Mouse (Mus musculus) forebrain, embryonic 11.5 days (tissue): ENCODE data around the gene Gpx1. TPM values are rescaled to one million over a fixed set of nuclear protein-coding genes. Genes with fewer than 3 reads are reported as not detected.

Experiments
- ATAC-seq: fragments of 200-750 bp; cut with Nextera tagmentation; replicated peaks from 2 replicates; pipeline ENCODE4 v1.8.0; 2017; ENCODE audit warnings: moderate TSS enrichment; ENCODE audit not compliant: low FRiP score
- DNase-seq: peaks from one replicate; pipeline ENCODE4 v3.0.0-alpha.2; 2017; ENCODE audit warnings: low spot score
- H3K27ac ChIP-seq: fragments of 300-500 bp; sonication (generic); 2 replicates; pipeline ENCODE4 v1.5.1; 2014; ENCODE audit warnings: low read depth, low read length
- H3K27me3 ChIP-seq: fragments of 300-500 bp; sonication (generic); 2 replicates; pipeline ENCODE4 v1.6.1; 2014; ENCODE audit warnings: mild to moderate bottlenecking, low read length, mixed read lengths; ENCODE audit not compliant: control insufficient read depth, insufficient read depth
- H3K36me3 ChIP-seq: fragments of 300-500 bp; sonication (generic); 2 replicates; pipeline ENCODE4 v1.6.1; 2014; ENCODE audit warnings: mild to moderate bottlenecking, low read length, moderate library complexity, mixed read lengths; ENCODE audit not compliant: control insufficient read depth, insufficient read depth
- H3K4me1 ChIP-seq: fragments of 300-500 bp; sonication (generic); replicated peaks from 2 replicates; pipeline ENCODE4 v1.6.1; 2014; ENCODE audit warnings: low read length, mixed read lengths; ENCODE audit not compliant: control insufficient read depth, insufficient read depth
- H3K4me2 ChIP-seq: fragments of 300-500 bp; sonication (generic); 2 replicates; pipeline ENCODE4 v1.6.1; 2014; ENCODE audit warnings: low read depth, mild to moderate bottlenecking, low read length, moderate library complexity, mixed read lengths; ENCODE audit not compliant: severe bottlenecking
- H3K4me3 ChIP-seq: fragments of 300-500 bp; sonication (generic); 2 replicates; pipeline ENCODE4 v1.5.1; 2014; ENCODE audit warnings: low read depth, low read length
- H3K9ac ChIP-seq: fragments of 300-500 bp; sonication (generic); 2 replicates; pipeline ENCODE4 v1.6.1; 2014; ENCODE audit warnings: low read length
- H3K9me3 ChIP-seq: fragments of 300-500 bp; sonication (generic); 2 replicates; pipeline ENCODE4 v1.6.1; 2016; ENCODE audit warnings: low read length, mixed read lengths; ENCODE audit not compliant: control insufficient read depth
- WGBS: fragments of 180-500 bp; shearing (Covaris S2); extraction: QIAGEN DNeasy Blood & Tissue Kit; methylation state at CpG from one replicate; pipeline ENCODE4 v1.1.7; 2014; 5-methylcytosine and 5-hydroxymethylcytosine counted together
- polyA plus RNA-seq: library from polyadenylated mRNA; unstranded; fragments of >200 nt; fragmentation: Nextera tagmentation; extraction: Ambion mirVana; gene quantifications from 2 replicates; pipeline ENCODE4 v1.2.1, GENCODE M21; 2014

The Gpx1 gene
- polyA plus RNA-seq, 1 experiment from 2014 or later: 778 TPM

- Histone ChIP-seq H3K9ac (no peak overlapping the region), H3K27ac (no peak overlapping the region), H3K4me1 (no peaks in the 10 kb centered on the region), H3K27me3 (no peaks in the 10 kb centered on the region), H3K9me3 (no peaks in the 10 kb centered on the region), H3K4me2 (no peak overlapping the region), H3K36me3 (peaks cover 18% of the 10 kb centered on the region), H3K4me3 (no peak overlapping the region)
- 96% methylated on average over 5 of the region's 5 CpGs for WGBS
- ATAC-seq: no peak
- no peak for DNase-seq
These were observed 40.0 kb downstream of the Gpx1 start for GRCm38 (mm10) chr9:108378736-108379135.

- Histone ChIP-seq H3K4me2 (no peak overlapping the region), H3K9ac (no peak overlapping the region), H3K27me3 (no peaks in the 10 kb centered on the region), H3K36me3 (peaks cover 19% of the 10 kb centered on the region; the same call in 1 of the 2 replicates), H3K4me1 (no peaks in the 10 kb centered on the region), H3K4me3 (no peak overlapping the region), H3K27ac (no peak overlapping the region), H3K9me3 (no peaks in the 10 kb centered on the region)
- no peak for DNase-seq
- no peak for ATAC-seq
- WGBS: 90% methylated on average over 4 of the region's 4 CpGs
These were observed 40.6 kb downstream of the Gpx1 start for GRCm38 (mm10) chr9:108379294-108379693.

- no peak overlapping the region for H3K4me3 ChIP-seq
- H3K36me3 ChIP-seq: peaks cover 22% of the 10 kb centered on the region; the same call in 1 of the 2 replicates
- no peaks in the 10 kb centered on the region for H3K9me3 ChIP-seq
- WGBS: 95% methylated on average over 9 of the region's 9 CpGs
- H3K27ac ChIP-seq: no peak overlapping the region
- DNase-seq (no peak), ATAC-seq (no peak)
- H3K9ac ChIP-seq: no peak overlapping the region
- H3K4me1 ChIP-seq: no peaks in the 10 kb centered on the region
- H3K27me3 ChIP-seq: no peaks in the 10 kb centered on the region
- H3K4me2 ChIP-seq: no peak overlapping the region
These were observed 42.7 kb downstream of the Gpx1 start for GRCm38 (mm10) chr9:108381382-108381781.

GRCm38 (mm10) chr9:108385006-108385405 is 46.3 kb downstream of the Gpx1 start:
- ATAC-seq (no peak), DNase-seq (no peak)
- Histone ChIP-seq H3K9ac (no peak overlapping the region), H3K9me3 (no peaks in the 10 kb centered on the region), H3K4me3 (no peak overlapping the region), H3K36me3 (peaks cover 22% of the 10 kb centered on the region; the same call in 1 of the 2 replicates), H3K4me2 (no peak overlapping the region), H3K27ac (no peak overlapping the region), H3K4me1 (no peaks in the 10 kb centered on the region), H3K27me3 (no peaks in the 10 kb centered on the region)
- 80% methylated on average over 7 of the region's 7 CpGs for WGBS

- Histone ChIP-seq H3K27me3 (no peaks in the 10 kb centered on the region), H3K9me3 (no peaks in the 10 kb centered on the region), H3K4me2 (no peak overlapping the region), H3K4me1 (no peaks in the 10 kb centered on the region), H3K4me3 (no peak overlapping the region), H3K9ac (no peak overlapping the region), H3K36me3 (peaks cover 21% of the 10 kb centered on the region; the same call in 1 of the 2 replicates), H3K27ac (no peak overlapping the region)
- WGBS: 91% methylated on average over 4 of the region's 4 CpGs
- ATAC-seq: no peak
- no peak for DNase-seq
These were observed 48.1 kb downstream of the Gpx1 start for GRCm38 (mm10) chr9:108386816-108387215.

- H3K9me3 ChIP-seq: no peaks in the 10 kb centered on the region
- 91% methylated on average over 10 of the region's 10 CpGs for WGBS
- DNase-seq: no peak
- no peak overlapping the region for H3K4me2 ChIP-seq
- H3K36me3 ChIP-seq: peaks cover 17% of the 10 kb centered on the region; the same call in 1 of the 2 replicates
- no peaks in the 10 kb centered on the region for H3K27me3 ChIP-seq
- no peak overlapping the region; the same call in 1 of the 2 replicates for H3K27ac ChIP-seq
- no peak for ATAC-seq
- no peak overlapping the region for H3K4me3 ChIP-seq
- H3K4me1 ChIP-seq: no peaks in the 10 kb centered on the region
- H3K9ac ChIP-seq: no peak overlapping the region
These were observed 49.9 kb downstream of the Gpx1 start for GRCm38 (mm10) chr9:108388601-108389000.

- peaks cover 14% of the 10 kb centered on the region; the same call in 1 of the 2 replicates for H3K36me3 ChIP-seq
These were observed 50.5 kb downstream of the Gpx1 start for GRCm38 (mm10) chr9:108389220-108389619.

More at GRCm38 (mm10) chr9:108389220-108389619, 50.5 kb downstream of the Gpx1 start:
- H3K4me1 ChIP-seq: no peaks in the 10 kb centered on the region
- H3K9ac ChIP-seq: no peak overlapping the region
- WGBS: 85% methylated on average over 6 of the region's 6 CpGs
- ATAC-seq (no peak), DNase-seq (no peak)
- no peaks in the 10 kb centered on the region for H3K9me3 ChIP-seq
- H3K4me3 ChIP-seq: no peak overlapping the region
- no peak overlapping the region for H3K4me2 ChIP-seq
- no peaks in the 10 kb centered on the region for H3K27me3 ChIP-seq
- no peak overlapping the region for H3K27ac ChIP-seq

Other genes starting within 250 kb of the Gpx1 start
- gene Apeh, start 244.3 kb upstream of the Gpx1 start, polyA plus RNA-seq: 53.3 and 61.5 TPM in 2 replicates
- 2.5 and 3.0 TPM in 2 replicates for gene Bsn, start 148.5 kb upstream of the Gpx1 start, polyA plus RNA-seq
- gene Dag1, start 74.9 kb upstream of the Gpx1 start, polyA plus RNA-seq: 77.1 and 82.0 TPM in 2 replicates
- 46.8 and 61.8 TPM in 2 replicates for gene Nicn1, start 48.5 kb upstream of the Gpx1 start, polyA plus RNA-seq
- gene Amt, start 42.0 kb upstream of the Gpx1 start, polyA plus RNA-seq: 25.1 and 25.9 TPM in 2 replicates
- gene Rhoa, start 32.8 kb upstream of the Gpx1 start, polyA plus RNA-seq: 298 and 303 TPM in 2 replicates
- gene Tcta, start 32.7 kb upstream of the Gpx1 start, polyA plus RNA-seq: 20.8 and 25.5 TPM in 2 replicates
- 131 and 138 TPM in 2 replicates for gene Usp4, start 8.9 kb downstream of the Gpx1 start, polyA plus RNA-seq
- gene 1700102P08Rik, start 53.9 kb downstream of the Gpx1 start, polyA plus RNA-seq: 0.80 and 1.3 TPM in 2 replicates
- 0.69 and 0.89 TPM in 2 replicates for gene Ccdc36, start 89.6 kb downstream of the Gpx1 start, polyA plus RNA-seq
- not detected in 2 replicates for gene BC048562, start 97.6 kb downstream of the Gpx1 start, polyA plus RNA-seq
- 42.5 and 45.2 TPM in 2 replicates for gene Ccdc71, start 121.6 kb downstream of the Gpx1 start, polyA plus RNA-seq
- 49.5 and 53.9 TPM in 2 replicates for gene Klhdc8b, start 122.7 kb downstream of the Gpx1 start, polyA plus RNA-seq
- 31.8 and 40.9 TPM in 2 replicates for gene Lamb2, start 140.8 kb downstream of the Gpx1 start, polyA plus RNA-seq
- gene Usp19, start 151.7 kb downstream of the Gpx1 start, polyA plus RNA-seq: 84.0 and 90.0 TPM in 2 replicates
- 107 and 116 TPM in 2 replicates for gene Qars, start 168.8 kb downstream of the Gpx1 start, polyA plus RNA-seq
- 174 and 183 TPM in 2 replicates for gene Qrich1, start 177.9 kb downstream of the Gpx1 start, polyA plus RNA-seq
- 197 and 199 TPM in 2 replicates for gene Impdh2, start 221.4 kb downstream of the Gpx1 start, polyA plus RNA-seq
- gene Ndufaf3, start 228.5 kb downstream of the Gpx1 start, polyA plus RNA-seq: 50.1 and 53.2 TPM in 2 replicates
- 176 and 195 TPM in 2 replicates for gene Dalrd3, start 231.0 kb downstream of the Gpx1 start, polyA plus RNA-seq
- gene Wdr6, start 239.8 kb downstream of the Gpx1 start, polyA plus RNA-seq: 196 TPM in 2 replicates